Mouse (Mus musculus): ENCODE results near the gene Olfr527. TPM values are rescaled to one million over a fixed set of nuclear protein-coding genes. Genes with fewer than 3 reads are reported as not detected.

The Olfr527 gene
- total RNA-seq (2015) (not detected in 2 replicates), total RNA-seq (2017) (not detected in 2 replicates)

DNA sequence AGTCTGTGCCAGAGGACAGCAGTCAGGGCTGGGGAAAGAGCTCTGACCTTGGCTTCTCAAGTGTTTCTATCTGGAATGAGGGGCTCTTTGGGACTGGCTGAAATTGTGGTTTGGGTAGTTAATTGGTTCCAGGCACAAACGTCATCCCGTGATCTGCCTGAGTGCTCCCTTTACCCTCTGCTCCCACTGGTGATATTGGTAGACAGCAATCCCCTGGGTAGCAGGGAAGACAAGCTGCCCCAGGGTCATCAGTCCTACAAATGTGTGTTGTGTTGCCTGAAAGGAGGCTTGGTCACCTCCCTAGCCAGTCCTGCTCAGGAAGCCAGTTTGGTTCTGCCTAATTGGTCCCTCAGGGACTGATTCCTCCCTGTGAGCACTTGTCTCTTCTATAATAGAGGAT lies at the start of gene Olfr527:
TSS of gene Olfr527 (plus strand) at position 301 of the 400 bp plus-strand sequence.
- ATAC-seq (ENCODE audit: poor library complexity, severe bottlenecking), result no peak

DNA sequence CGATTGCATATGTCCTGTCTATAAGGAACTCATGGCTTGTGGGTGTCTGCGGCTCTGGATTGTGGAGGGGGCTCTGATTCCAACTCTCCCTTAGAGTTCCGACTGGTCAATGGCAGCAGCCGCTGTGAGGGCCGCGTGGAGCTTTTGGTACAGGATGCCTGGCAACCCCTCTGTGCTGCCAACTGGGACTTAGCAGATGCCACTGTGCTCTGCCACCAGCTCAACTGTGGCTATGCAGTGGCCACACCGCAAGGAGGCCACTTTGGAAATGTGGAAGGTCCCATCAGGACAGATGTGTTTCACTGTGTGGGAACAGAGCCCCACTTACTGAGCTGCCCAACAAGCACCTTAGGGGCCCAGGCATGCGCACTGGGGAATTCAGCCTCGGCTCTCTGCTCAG lies 38.1 kb upstream of the Olfr527 start:
- no peak for ATAC-seq (ENCODE audit: poor library complexity, severe bottlenecking)

DNA sequence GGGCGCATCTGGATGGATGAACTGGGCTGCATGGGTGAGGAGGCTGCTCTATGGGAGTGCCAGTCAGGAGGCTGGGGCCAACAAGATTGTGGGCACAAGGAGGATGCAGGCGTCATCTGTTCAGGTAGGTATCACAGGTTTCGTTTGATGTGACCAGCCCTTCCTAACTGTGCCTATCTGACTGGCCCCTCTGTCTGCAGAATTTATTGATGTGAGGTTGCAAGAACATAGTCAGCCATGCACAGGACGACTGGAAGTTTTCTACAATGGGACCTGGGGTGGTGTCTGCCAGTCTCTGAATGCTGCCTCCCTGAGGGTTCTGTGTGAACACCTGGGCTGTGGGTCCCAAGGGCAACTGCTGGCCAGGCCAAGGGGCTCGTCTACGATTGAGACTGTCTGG lies 36.9 kb upstream of the Olfr527 start:
- ATAC-seq (ENCODE audit: poor library complexity, severe bottlenecking), result no peak

DNA sequence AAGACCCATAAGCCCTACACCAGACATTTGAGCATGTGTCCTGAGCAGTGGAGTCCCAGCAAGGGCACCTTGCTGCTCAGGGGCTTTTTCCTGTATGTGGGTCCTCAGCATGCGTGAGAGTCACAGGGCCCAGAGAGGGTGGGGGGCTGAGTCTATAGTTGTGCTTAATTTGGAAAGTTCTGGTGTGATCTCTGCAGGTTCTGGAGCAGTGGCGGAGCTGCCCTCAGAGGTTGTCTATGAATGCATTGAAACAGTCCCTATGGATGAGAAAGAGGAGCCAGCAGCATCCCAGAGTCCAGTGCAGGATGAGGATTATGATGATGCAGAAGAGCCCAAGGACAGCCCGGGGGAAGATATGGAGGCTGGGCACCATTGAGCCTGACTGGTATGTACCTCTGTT lies 34.4 kb upstream of the Olfr527 start:
- no peak for ATAC-seq (ENCODE audit: poor library complexity, severe bottlenecking)

DNA sequence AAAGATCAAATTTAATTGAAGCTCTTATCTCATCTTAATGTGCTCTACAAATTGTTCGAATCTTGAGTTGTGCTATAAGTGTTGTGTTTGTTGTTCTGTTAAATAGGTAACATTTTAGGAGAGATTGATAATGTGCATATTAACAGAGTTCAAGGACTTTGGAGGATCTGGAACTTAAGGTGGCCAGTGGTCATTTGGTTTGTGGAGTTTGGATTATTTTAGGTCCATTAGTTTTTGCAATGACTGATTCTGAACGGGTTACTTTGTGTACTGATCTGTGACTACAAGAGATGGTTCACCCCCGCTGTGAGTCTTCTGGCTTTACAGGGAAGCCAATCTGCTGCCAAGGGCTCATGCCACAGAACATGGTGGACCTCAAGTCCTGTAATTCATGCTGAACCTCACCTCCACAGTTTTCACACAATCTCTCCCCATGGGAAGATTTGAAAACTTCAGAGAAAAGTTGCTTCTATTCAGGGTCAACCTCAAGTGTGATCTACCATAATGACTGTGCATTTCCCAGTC lies 13.9 kb upstream of the Olfr527 start:
- no peak for ATAC-seq (ENCODE audit: poor library complexity, severe bottlenecking)

DNA sequence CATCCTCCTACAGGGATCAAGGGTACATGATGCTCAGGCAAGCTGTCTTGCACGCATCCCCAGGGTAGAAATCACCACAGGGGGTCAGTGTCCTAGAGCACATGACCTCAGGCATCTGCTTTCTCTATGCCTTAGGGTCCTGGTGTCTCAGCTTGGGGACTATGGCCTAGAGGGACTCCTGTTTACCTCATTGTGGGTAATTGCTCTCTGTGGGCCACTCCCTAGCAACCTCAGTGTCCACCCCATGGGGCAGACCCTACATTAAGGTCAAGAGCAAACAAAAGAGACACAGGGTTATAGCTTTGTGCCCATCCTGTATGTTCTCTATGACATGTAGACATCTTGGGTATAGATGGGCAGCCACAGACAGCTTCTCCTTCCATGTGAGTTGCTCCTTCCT lies 13.3 kb upstream of the Olfr527 start, which contains the start of gene Olfr525:
TSS of gene Olfr525 (plus strand) at position 301 of the 400 bp plus-strand sequence.
- ATAC-seq (ENCODE audit: poor library complexity, severe bottlenecking), result no peak

DNA sequence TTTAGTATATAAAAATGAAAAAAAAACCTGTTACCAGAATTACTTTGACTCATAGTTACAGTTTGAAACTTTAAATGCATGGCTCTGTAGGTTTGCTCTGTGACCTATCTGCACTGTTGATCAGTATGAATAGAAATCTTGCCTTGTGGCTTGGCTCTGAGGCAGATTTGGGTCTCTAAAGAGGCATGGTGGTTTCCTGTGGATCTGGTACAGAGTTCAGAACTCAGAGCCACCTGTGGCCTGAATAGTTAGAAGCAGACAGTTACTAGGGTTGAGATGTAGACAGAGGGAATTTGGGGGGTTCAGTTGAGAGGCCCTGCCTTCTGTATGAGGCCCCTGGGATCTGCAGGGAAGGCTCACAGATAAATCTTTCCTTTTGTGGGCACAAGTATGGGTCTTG lies 12.7 kb upstream of the Olfr527 start:
- peak; percentile 47 for ATAC-seq (ENCODE audit: poor library complexity, severe bottlenecking)

DNA sequence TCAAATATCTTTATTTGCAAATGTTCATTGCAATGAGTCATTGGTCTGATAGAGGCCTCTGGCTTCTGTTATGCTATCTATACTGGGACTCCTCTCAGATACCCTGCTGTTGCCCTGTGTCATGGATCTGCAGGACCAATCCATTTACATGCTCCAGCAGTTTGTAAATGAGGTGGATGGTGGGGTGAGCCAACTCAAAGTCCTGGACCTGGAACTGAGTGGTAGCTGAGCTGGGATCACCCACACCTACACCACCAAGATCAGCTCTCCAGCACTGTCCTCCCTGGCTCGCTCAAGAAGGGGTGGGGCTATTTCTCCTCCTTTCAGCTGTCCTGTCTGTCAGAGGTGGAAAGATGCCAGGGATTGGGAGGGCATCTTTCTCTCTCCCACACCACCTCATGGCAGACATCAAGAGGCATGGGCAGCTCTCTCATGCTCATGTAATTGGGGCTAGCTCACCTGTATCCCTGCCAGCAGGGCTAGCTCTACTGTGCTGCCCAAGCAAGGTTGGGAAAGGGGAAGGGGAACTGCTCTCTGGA lies 4.0 kb upstream of the Olfr527 start:
- ATAC-seq (ENCODE audit: poor library complexity, severe bottlenecking), result no peak

DNA sequence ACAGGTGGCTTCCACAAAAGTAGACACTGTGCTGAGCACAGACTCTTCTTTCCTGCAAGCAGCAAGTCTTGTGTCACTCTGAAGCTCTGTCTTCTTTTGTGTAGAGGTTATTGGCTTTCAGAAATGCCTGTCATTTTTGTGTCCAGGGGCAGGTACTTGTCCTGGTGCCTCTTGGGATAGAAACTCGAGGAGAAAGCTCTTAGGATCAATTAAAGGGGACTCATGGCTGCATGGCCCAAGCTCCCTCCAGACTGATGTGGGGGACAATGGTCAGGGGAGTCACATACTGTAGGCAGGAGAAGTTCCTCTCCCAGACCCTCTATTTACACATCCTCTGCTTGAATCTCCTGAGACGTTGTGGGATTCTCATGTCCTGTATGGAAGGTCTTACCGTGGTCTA lies 27.8 kb downstream of the Olfr527 start, which contains the start of gene Olfr60:
TSS of gene Olfr60 (minus strand) at position 101 of the 400 bp plus-strand sequence.
- no peak for ATAC-seq (ENCODE audit: poor library complexity, severe bottlenecking)

DNA sequence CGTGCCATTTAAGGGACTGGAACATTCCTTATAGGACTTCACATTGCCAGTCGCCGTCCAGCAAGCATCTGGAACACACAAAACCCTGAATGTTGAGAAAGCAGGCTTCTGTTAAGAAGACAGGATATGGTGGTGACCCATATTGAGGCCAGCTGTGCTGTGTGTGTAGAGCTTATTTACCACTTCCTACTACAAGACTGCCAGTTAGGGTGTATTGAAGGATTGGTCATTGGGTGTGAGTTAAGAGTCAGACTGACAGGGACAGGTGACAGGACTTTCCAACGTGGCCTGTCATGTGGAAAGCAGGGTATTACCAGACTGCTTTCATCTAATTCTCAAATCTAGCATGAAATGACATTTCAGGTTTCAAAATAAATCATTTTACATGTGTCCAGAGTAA lies 40.5 kb downstream of the Olfr527 start:
- ATAC-seq (ENCODE audit: poor library complexity, severe bottlenecking), result 0 out of 2 replicates have a peak, but pooled peaks have one; percentile 30

DNA sequence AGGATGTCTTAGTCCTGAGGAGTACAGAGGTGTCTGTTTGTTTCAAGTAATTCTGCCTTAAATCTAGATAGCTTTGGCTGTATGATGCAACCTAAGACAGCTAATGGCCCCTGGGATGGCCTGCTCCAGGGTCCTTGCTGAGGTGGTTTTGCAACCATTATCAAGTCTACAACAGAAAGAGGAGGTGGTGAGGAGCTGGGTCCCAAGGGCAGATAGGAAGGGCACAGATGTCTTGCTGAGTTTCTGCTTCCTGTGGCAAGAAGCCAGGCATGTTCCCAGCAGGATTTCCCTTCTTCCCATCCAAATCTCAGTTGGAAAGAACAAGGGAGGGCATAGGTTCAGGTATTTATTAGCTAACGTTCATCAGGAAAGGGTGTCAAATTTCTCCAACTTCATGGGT lies 42.4 kb downstream of the Olfr527 start, which contains the start of gene Olfr530:
TSS of gene Olfr530 (minus strand) at position 101 of the 400 bp plus-strand sequence.
- ATAC-seq (ENCODE audit: poor library complexity, severe bottlenecking), result no peak

DNA sequence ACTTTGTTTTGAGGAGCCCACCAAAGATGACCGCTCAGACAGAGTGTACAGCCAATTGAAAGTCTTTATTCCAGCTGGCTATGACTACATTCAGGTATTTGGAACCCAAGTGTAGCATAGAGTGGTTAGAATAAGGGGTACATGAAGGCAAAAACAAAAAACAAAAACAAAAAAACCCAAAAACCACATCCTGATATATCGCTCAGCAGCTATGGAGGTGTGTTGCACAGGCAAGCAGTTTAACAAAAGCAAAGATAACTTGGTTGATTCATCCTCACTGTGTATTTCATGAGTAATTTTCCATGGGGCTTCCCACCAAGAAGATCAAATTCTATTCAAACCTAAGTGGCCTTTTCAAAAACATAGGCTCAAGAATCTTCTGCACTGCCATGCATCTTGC lies 43.1 kb downstream of the Olfr527 start:
- ATAC-seq (ENCODE audit: poor library complexity, severe bottlenecking), result no peak

Other genes starting within 250 kb of the Olfr527 start
- gene Prap1, start 240.6 kb upstream of the Olfr527 start, total RNA-seq (2015), result not detected in 2 replicates
- gene Prap1, start 240.6 kb upstream of the Olfr527 start, total RNA-seq (2017), result not detected in 2 replicates
- 13.0 and 15.8 TPM in 2 replicates for gene Fuom, start 231.6 kb upstream of the Olfr527 start, total RNA-seq (2015)
- 12.1 and 16.0 TPM in 2 replicates for gene Fuom, start 231.6 kb upstream of the Olfr527 start, total RNA-seq (2017)
- 12.9 and 16.9 TPM in 2 replicates for gene Paox, start 218.2 kb upstream of the Olfr527 start, total RNA-seq (2015)
- 8.7 and 11.3 TPM in 2 replicates for gene Paox, start 218.2 kb upstream of the Olfr527 start, total RNA-seq (2017)
- 72.7 and 97.4 TPM in 2 replicates for gene Echs1, start 217.5 kb upstream of the Olfr527 start, total RNA-seq (2015)
- gene Echs1, start 217.5 kb upstream of the Olfr527 start, total RNA-seq (2017), result 71.3 and 87.9 TPM in 2 replicates
- gene Mtg1, start 196.5 kb upstream of the Olfr527 start, total RNA-seq (2015), result 10.2 and 17.4 TPM in 2 replicates
- 5.9 and 14.4 TPM in 2 replicates for gene Mtg1, start 196.5 kb upstream of the Olfr527 start, total RNA-seq (2017)
- not detected in 2 replicates for gene Sprn, start 179.1 kb upstream of the Olfr527 start, total RNA-seq (2015)
- not detected in 2 replicates for gene Sprn, start 179.1 kb upstream of the Olfr527 start, total RNA-seq (2017)
- gene Olfr522, start 169.3 kb upstream of the Olfr527 start, total RNA-seq (2015), result not detected in 2 replicates
- not detected in 2 replicates for gene Olfr522, start 169.3 kb upstream of the Olfr527 start, total RNA-seq (2017)
- not detected in 2 replicates for gene Olfr523, start 160.8 kb upstream of the Olfr527 start, total RNA-seq (2015)
- gene Olfr523, start 160.8 kb upstream of the Olfr527 start, total RNA-seq (2017), result not detected in 2 replicates
- gene Olfr524, start 128.1 kb upstream of the Olfr527 start, total RNA-seq (2015), result not detected in 2 replicates
- not detected in 2 replicates for gene Olfr524, start 128.1 kb upstream of the Olfr527 start, total RNA-seq (2017)
- 0.11 and 0.41 TPM in 2 replicates for gene Cd163l1, start 115.8 kb upstream of the Olfr527 start, total RNA-seq (2015)
- gene Cd163l1, start 115.8 kb upstream of the Olfr527 start, total RNA-seq (2017), result 0.44 and 0.61 TPM in 2 replicates
- not detected in 2 replicates for gene 5830411N06Rik, start 86.7 kb upstream of the Olfr527 start, total RNA-seq (2015)
- gene 5830411N06Rik, start 86.7 kb upstream of the Olfr527 start, total RNA-seq (2017), result 0.33 TPM in 1 of 2 replicates, not detected in the other
- gene Olfr525, start 13.2 kb upstream of the Olfr527 start, total RNA-seq (2015), result not detected in 2 replicates
- not detected in 2 replicates for gene Olfr525, start 13.2 kb upstream of the Olfr527 start, total RNA-seq (2017)
- gene Olfr60, start 27.7 kb downstream of the Olfr527 start, total RNA-seq (2015), result 0.11 TPM in 1 of 2 replicates, not detected in the other
- not detected in 2 replicates for gene Olfr60, start 27.7 kb downstream of the Olfr527 start, total RNA-seq (2017)
- not detected in 2 replicates for gene Olfr530, start 42.3 kb downstream of the Olfr527 start, total RNA-seq (2015)
- gene Olfr530, start 42.3 kb downstream of the Olfr527 start, total RNA-seq (2017), result not detected in 2 replicates
- not detected in 2 replicates for gene Olfr531, start 68.9 kb downstream of the Olfr527 start, total RNA-seq (2015)
- not detected in 2 replicates for gene Olfr531, start 68.9 kb downstream of the Olfr527 start, total RNA-seq (2017)
- gene Olfr532, start 87.6 kb downstream of the Olfr527 start, total RNA-seq (2015), result not detected in 2 replicates
- gene Olfr532, start 87.6 kb downstream of the Olfr527 start, total RNA-seq (2017), result not detected in 2 replicates
- gene Olfr533, start 129.4 kb downstream of the Olfr527 start, total RNA-seq (2015), result not detected in 2 replicates
- gene Olfr533, start 129.4 kb downstream of the Olfr527 start, total RNA-seq (2017), result not detected in 2 replicates
- gene Olfr535, start 150.2 kb downstream of the Olfr527 start, total RNA-seq (2015), result not detected in 2 replicates
- gene Olfr535, start 150.2 kb downstream of the Olfr527 start, total RNA-seq (2017), result not detected in 2 replicates
- not detected in 2 replicates for gene Olfr536, start 173.4 kb downstream of the Olfr527 start, total RNA-seq (2015)
- not detected in 2 replicates for gene Olfr536, start 173.4 kb downstream of the Olfr527 start, total RNA-seq (2017)
- gene Olfr538, start 233.9 kb downstream of the Olfr527 start, total RNA-seq (2015), result not detected in 2 replicates
- gene Olfr538, start 233.9 kb downstream of the Olfr527 start, total RNA-seq (2017), result not detected in 2 replicates